Mouse (Mus musculus): Measurements from ENCODE around the gene Gm10324. TPM values are rescaled to one million over a fixed set of nuclear protein-coding genes. Genes with fewer than 3 reads are reported as not detected.
"Not testable (repeated sequence)": the region's sequence is repeated elsewhere in the genome, so short reads cannot be mapped to it uniquely, and the experiment has no call there.

Gene Gm10324
- not detected in 2 replicates for polyA plus RNA-seq (2014; fragmentation: Nextera tagmentation; extraction: Ambion mirVana)

- H3K9me3 ChIP-seq (ENCODE audit: control insufficient read depth, low read length); H3K4me3 ChIP-seq (ENCODE audit: control insufficient read depth in 1 of 2, insufficient read depth in 1 of 2, low read depth in 1 of 2, low read length in 2 of 2); H3K9ac ChIP-seq (ENCODE audit: low read length); H3K27me3 ChIP-seq (ENCODE audit: control insufficient read depth, insufficient read depth, low read length); H3K27ac ChIP-seq (replicated peaks in 1 of 2; ENCODE audit: control insufficient read depth in 1 of 2, insufficient read depth in 1 of 2, low read depth in 2 of 2, low read length in 2 of 2); H3K36me3 ChIP-seq (ENCODE audit: control insufficient read depth, insufficient read depth, low read length); ATAC-seq (ENCODE audit: insufficient number of reproducible peaks, insufficient read depth, low FRiP score, low read depth); H3K4me1 ChIP-seq (ENCODE audit: control insufficient read depth in 2 of 2, insufficient read depth in 2 of 2, low read length in 2 of 2); H3K4me2 ChIP-seq (ENCODE audit: low read length): not testable (repeated sequence)
- no CpG with 5 or more reads among the region's 2 CpGs for WGBS
Measured at GRCm38 (mm10) chr13:66119247-66119646, at the start of gene Gm10324. Gene Gm10324 (plus strand): TSS chr13:66119547.

Other genes with a start within 250 kb of the Gm10324 start
- not detected in 2 replicates for gene Gm10772, start 108.0 kb downstream of the Gm10324 start, polyA plus RNA-seq (2014; fragmentation: Nextera tagmentation; extraction: Ambion mirVana)

Data from heart, embryonic 14.5 days (tissue).